Mouse (Mus musculus) forebrain, embryonic 11.5 days (tissue): Measurements from ENCODE around the gene Slc15a1. TPM values are rescaled to one million over a fixed set of nuclear protein-coding genes. Genes with fewer than 3 reads are reported as not detected.
"Not testable (repeated sequence)": the region's sequence is repeated elsewhere in the genome, so short reads cannot be mapped to it uniquely, and the experiment has no call there.

ENCODE experiments used
- ATAC-seq: fragments of 200-750 bp; cut with Nextera tagmentation; replicated peaks from 2 replicates; pipeline ENCODE4 v1.8.0; 2017; ENCODE audit warnings: moderate TSS enrichment; ENCODE audit not compliant: low FRiP score
- DNase-seq: peaks from one replicate; pipeline ENCODE4 v3.0.0-alpha.2; 2017; ENCODE audit warnings: low spot score
- H3K27ac ChIP-seq: fragments of 300-500 bp; sonication (generic); 2 replicates; pipeline ENCODE4 v1.5.1; 2014; ENCODE audit warnings: low read depth, low read length
- H3K27me3 ChIP-seq: fragments of 300-500 bp; sonication (generic); 2 replicates; pipeline ENCODE4 v1.6.1; 2014; ENCODE audit warnings: mild to moderate bottlenecking, low read length, mixed read lengths; ENCODE audit not compliant: control insufficient read depth, insufficient read depth
- H3K36me3 ChIP-seq: fragments of 300-500 bp; sonication (generic); 2 replicates; pipeline ENCODE4 v1.6.1; 2014; ENCODE audit warnings: mild to moderate bottlenecking, low read length, moderate library complexity, mixed read lengths; ENCODE audit not compliant: control insufficient read depth, insufficient read depth
- H3K4me1 ChIP-seq: fragments of 300-500 bp; sonication (generic); replicated peaks from 2 replicates; pipeline ENCODE4 v1.6.1; 2014; ENCODE audit warnings: low read length, mixed read lengths; ENCODE audit not compliant: control insufficient read depth, insufficient read depth
- H3K4me2 ChIP-seq: fragments of 300-500 bp; sonication (generic); 2 replicates; pipeline ENCODE4 v1.6.1; 2014; ENCODE audit warnings: low read depth, mild to moderate bottlenecking, low read length, moderate library complexity, mixed read lengths; ENCODE audit not compliant: severe bottlenecking
- H3K4me3 ChIP-seq: fragments of 300-500 bp; sonication (generic); 2 replicates; pipeline ENCODE4 v1.5.1; 2014; ENCODE audit warnings: low read depth, low read length
- H3K9ac ChIP-seq: fragments of 300-500 bp; sonication (generic); 2 replicates; pipeline ENCODE4 v1.6.1; 2014; ENCODE audit warnings: low read length
- H3K9me3 ChIP-seq: fragments of 300-500 bp; sonication (generic); 2 replicates; pipeline ENCODE4 v1.6.1; 2016; ENCODE audit warnings: low read length, mixed read lengths; ENCODE audit not compliant: control insufficient read depth
- WGBS: fragments of 180-500 bp; shearing (Covaris S2); extraction: QIAGEN DNeasy Blood & Tissue Kit; methylation state at CpG from one replicate; pipeline ENCODE4 v1.1.7; 2014; 5-methylcytosine and 5-hydroxymethylcytosine counted together
- polyA plus RNA-seq: library from polyadenylated mRNA; unstranded; fragments of >200 nt; fragmentation: Nextera tagmentation; extraction: Ambion mirVana; gene quantifications from 2 replicates; pipeline ENCODE4 v1.2.1, GENCODE M21; 2014

The Slc15a1 gene
- polyA plus RNA-seq, 1 experiment from 2014 or later, result not detected

DNA sequence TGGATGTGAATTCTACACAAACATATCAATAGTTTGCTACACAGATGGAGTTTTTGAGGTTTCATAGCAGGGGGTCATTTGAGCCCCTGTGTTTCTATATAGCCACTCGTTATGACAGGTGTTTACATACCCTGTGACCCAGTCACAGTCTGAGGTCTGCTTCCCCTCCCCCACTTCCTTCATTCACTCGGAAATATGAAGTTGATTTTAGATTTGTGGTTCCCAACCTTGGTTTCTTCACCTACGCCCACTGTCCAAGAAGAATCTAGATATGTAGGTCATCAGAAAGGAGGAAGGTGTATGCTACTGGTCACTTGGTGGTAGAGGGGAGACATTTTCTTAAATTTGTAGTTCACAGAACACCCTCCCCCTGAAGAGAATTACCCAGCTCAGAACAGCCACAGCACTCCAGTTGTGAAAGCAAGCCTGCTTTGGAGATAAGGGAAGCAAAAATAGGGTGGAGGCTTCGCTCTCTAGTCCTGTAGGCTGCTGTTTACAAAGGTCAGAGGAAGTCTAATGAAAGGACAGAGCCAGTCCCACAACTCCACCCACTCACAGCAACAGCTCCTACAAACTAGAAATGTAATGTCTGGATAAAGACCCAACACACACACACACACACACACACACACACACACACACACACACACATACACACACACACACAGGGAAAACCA, 82.2 kb downstream of the Slc15a1 start:
- Histone ChIP-seq H3K4me1 (no peaks in the 10 kb centered on the region), H3K9ac (no peak overlapping the region), H3K9me3 (no peaks in the 10 kb centered on the region; the same call in 1 of the 2 replicates), H3K27ac (no peak overlapping the region), H3K27me3 (no peaks in the 10 kb centered on the region), H3K4me3 (no peak overlapping the region), H3K36me3 (no peaks in the 10 kb centered on the region), H3K4me2 (no peak overlapping the region)
- DNase-seq (no peak), ATAC-seq (no peak)
- WGBS, result 72% methylated on average over 4 of the region's 4 CpGs

GRCm38 (mm10) chr14:121422000-121422399, 83.1 kb downstream of the Slc15a1 start:
- 98% methylated on average over 4 of the region's 4 CpGs for WGBS

GRCm38 (mm10) chr14:121417594-121417993, 87.5 kb downstream of the Slc15a1 start:
- H3K4me3 ChIP-seq, result no peak overlapping the region
- WGBS, result 88% methylated on average over 5 of the region's 5 CpGs
- no peak overlapping the region for H3K4me2 ChIP-seq
- no peaks in the 10 kb centered on the region for H3K4me1 ChIP-seq
- H3K27ac ChIP-seq, result no peak overlapping the region
- H3K36me3 ChIP-seq, result no peaks in the 10 kb centered on the region
- H3K9me3 ChIP-seq, result no peaks in the 10 kb centered on the region; the same call in 1 of the 2 replicates
- H3K27me3 ChIP-seq, result no peaks in the 10 kb centered on the region
- DNase-seq (no peak), ATAC-seq (no peak)
- no peak overlapping the region for H3K9ac ChIP-seq

More at GRCm38 (mm10) chr14:121422000-121422399, 83.1 kb downstream of the Slc15a1 start:
- ATAC-seq (no peak), DNase-seq (no peak)
- Histone ChIP-seq H3K27me3 (no peaks in the 10 kb centered on the region), H3K27ac (no peak overlapping the region), H3K36me3 (no peaks in the 10 kb centered on the region), H3K4me3 (no peak overlapping the region), H3K9ac (no peak overlapping the region), H3K4me2 (no peak overlapping the region), H3K9me3 (no peaks in the 10 kb centered on the region; the same call in 1 of the 2 replicates), H3K4me1 (no peaks in the 10 kb centered on the region)

- Histone ChIP-seq H3K36me3 (no peaks in the 10 kb centered on the region), H3K9me3 (no peaks in the 10 kb centered on the region; the same call in 1 of the 2 replicates), H3K4me2 (no peak overlapping the region), H3K4me3 (no peak overlapping the region), H3K27me3 (no peaks in the 10 kb centered on the region), H3K27ac (no peak overlapping the region), H3K4me1 (no peaks in the 10 kb centered on the region), H3K9ac (no peak overlapping the region)
- DNase-seq, result no peak
- WGBS, result 88% methylated on average over 11 of the region's 12 CpGs
- ATAC-seq, result no peak
These were observed 88.3 kb downstream of the Slc15a1 start for GRCm38 (mm10) chr14:121416626-121417319.

GRCm38 (mm10) chr14:121414635-121415241, 90.3 kb downstream of the Slc15a1 start:
- no peaks in the 10 kb centered on the region for H3K36me3 ChIP-seq
- WGBS, result 87% methylated on average over 6 of the region's 6 CpGs
- DNase-seq (no peak), ATAC-seq (no peak)
- H3K9me3 ChIP-seq, result no peaks in the 10 kb centered on the region
- H3K4me3 ChIP-seq, result no peak overlapping the region
- H3K4me1 ChIP-seq, result no peaks in the 10 kb centered on the region
- no peak overlapping the region for H3K4me2 ChIP-seq
- H3K27me3 ChIP-seq, result no peaks in the 10 kb centered on the region
- H3K27ac ChIP-seq, result no peak overlapping the region
- no peak overlapping the region for H3K9ac ChIP-seq

- not testable (repeated sequence) for ATAC-seq, H3K4me2 ChIP-seq, H3K9me3 ChIP-seq, H3K27me3 ChIP-seq, H3K36me3 ChIP-seq, H3K9ac ChIP-seq, H3K4me1 ChIP-seq, H3K27ac ChIP-seq, DNase-seq, H3K4me3 ChIP-seq
- 100% methylated on average over 1 of the region's 1 CpGs for WGBS
These were observed 91.3 kb downstream of the Slc15a1 start for GRCm38 (mm10) chr14:121413726-121414125.

Other genes with a start within 250 kb of the Slc15a1 start
- gene Stk24, start 125.2 kb downstream of the Slc15a1 start, polyA plus RNA-seq, result 50.0 and 51.1 TPM in 2 replicates